Mouse (Mus musculus): Measurements from ENCODE around the gene Lipm. TPM values are rescaled to one million over a fixed set of nuclear protein-coding genes. Genes with fewer than 3 reads are reported as not detected.

Lipm gene
- polyA plus RNA-seq, 1 experiment from 2014 or later: 3.4 TPM

DNA sequence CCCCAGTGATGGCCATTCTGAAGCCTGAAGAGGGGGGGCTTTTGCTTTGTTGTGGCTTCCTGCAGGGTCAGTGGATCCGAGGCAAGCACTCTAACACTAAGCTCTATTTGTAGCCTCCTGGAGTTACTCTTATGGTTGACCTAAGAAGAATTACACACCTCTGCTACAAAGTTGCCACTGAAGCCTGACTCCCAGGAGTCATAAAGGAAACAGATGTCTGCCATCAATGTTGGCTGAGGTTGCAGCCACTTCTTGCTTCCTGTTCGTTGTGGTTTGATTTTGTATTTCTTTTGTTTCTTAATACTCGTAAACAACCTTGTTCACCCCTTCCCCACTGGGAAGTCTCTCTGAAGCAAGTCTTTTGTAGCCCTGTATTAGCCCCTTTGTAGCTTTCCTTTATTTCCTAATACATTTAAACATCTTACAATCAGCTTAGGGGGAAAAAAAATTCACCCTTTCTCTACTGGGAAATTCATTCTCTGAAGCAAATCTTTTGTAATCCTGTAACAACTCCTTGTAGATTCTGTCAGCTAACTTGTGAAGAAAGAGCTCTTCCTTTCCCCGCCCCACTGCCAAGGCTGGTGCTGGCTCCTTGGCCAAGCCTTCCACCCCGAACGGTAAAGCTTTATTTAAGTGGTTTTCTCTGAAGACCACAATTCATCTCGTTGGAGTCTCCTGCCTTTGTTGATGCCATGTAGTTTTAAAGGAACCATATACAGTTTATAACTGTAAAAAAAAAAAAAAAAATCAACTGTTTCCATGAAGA is 67.3 kb downstream of the Lipm start:
- no peaks in the 10 kb centered on the region for H3K9me3 ChIP-seq
- H3K9ac ChIP-seq: no peak overlapping the region
- no peaks in the 10 kb centered on the region for H3K36me3 ChIP-seq
- no peak overlapping the region for H3K4me3 ChIP-seq
- H3K27me3 ChIP-seq: no peaks in the 10 kb centered on the region
- H3K27ac ChIP-seq: no peak overlapping the region; the same call in 1 of the 2 replicates
- H3K4me1 ChIP-seq: no peaks in the 10 kb centered on the region
- no peak for ATAC-seq (ENCODE audit: insufficient number of reproducible peaks, insufficient read depth, low FRiP score, low TSS enrichment, low read depth)
- 52% methylated on average over 7 of the region's 7 CpGs for WGBS
- H3K4me2 ChIP-seq: no peak overlapping the region

GRCm38 (mm10) chr19:34169121-34169520 is 68.4 kb downstream of the Lipm start:
- Histone ChIP-seq H3K4me2 (no peak overlapping the region), H3K36me3 (no peaks in the 10 kb centered on the region), H3K4me1 (no peaks in the 10 kb centered on the region), H3K4me3 (no peak overlapping the region), H3K9me3 (no peaks in the 10 kb centered on the region), H3K9ac (no peak overlapping the region), H3K27me3 (no peaks in the 10 kb centered on the region), H3K27ac (no peak overlapping the region)
- no peak for ATAC-seq (ENCODE audit: insufficient number of reproducible peaks, insufficient read depth, low FRiP score, low TSS enrichment, low read depth)

GRCm38 (mm10) chr19:34171167-34171566 is 70.4 kb downstream of the Lipm start:
- ATAC-seq (ENCODE audit: insufficient number of reproducible peaks, insufficient read depth, low FRiP score, low TSS enrichment, low read depth): no peak
- WGBS: 56% methylated on average over 3 of the region's 3 CpGs
- H3K9ac ChIP-seq: no peak overlapping the region

More at GRCm38 (mm10) chr19:34171167-34171566, 70.4 kb downstream of the Lipm start:
- H3K9me3 ChIP-seq: no peaks in the 10 kb centered on the region
- no peak overlapping the region for H3K27ac ChIP-seq
- no peaks in the 10 kb centered on the region for H3K36me3 ChIP-seq
- no peaks in the 10 kb centered on the region for H3K27me3 ChIP-seq
- H3K4me3 ChIP-seq: no peak overlapping the region
- no peaks in the 10 kb centered on the region for H3K4me1 ChIP-seq
- H3K4me2 ChIP-seq: no peak overlapping the region

Small RNA genes lying within 50 kb of the gene (microRNA-seq; reads per million reads assigned to microRNA genes)
- not detected for gene Gm23334

Other genes starting within 250 kb of the Lipm start
- not detected in 2 replicates for gene Lipf, start 139.7 kb upstream of the Lipm start, polyA plus RNA-seq (2015; fragmentation: Nextera tagmentation; extraction: Ambion mirVana)
- 0.21 and 0.25 TPM in 2 replicates for gene Lipk, start 92.6 kb upstream of the Lipm start, polyA plus RNA-seq (2015; fragmentation: Nextera tagmentation; extraction: Ambion mirVana)
- gene Lipn, start 33.6 kb upstream of the Lipm start, polyA plus RNA-seq (2015; fragmentation: Nextera tagmentation; extraction: Ambion mirVana): not detected in 2 replicates
- 2.8 and 3.9 TPM in 2 replicates for gene Ankrd22, start 65.1 kb downstream of the Lipm start, polyA plus RNA-seq (2015; fragmentation: Nextera tagmentation; extraction: Ambion mirVana)
- 13.2 and 13.7 TPM in 2 replicates for gene Stambpl1, start 91.3 kb downstream of the Lipm start, polyA plus RNA-seq (2015; fragmentation: Nextera tagmentation; extraction: Ambion mirVana)
- gene Acta2, start 154.7 kb downstream of the Lipm start, polyA plus RNA-seq (2015; fragmentation: Nextera tagmentation; extraction: Ambion mirVana): 66.9 and 72.9 TPM in 2 replicates
- gene Fas, start 189.7 kb downstream of the Lipm start, polyA plus RNA-seq (2015; fragmentation: Nextera tagmentation; extraction: Ambion mirVana): 5.6 and 6.2 TPM in 2 replicates